Mouse (Mus musculus) heart, embryonic 13.5 days (tissue): ENCODE results near the gene Vmn1r220. TPM values are rescaled to one million over a fixed set of nuclear protein-coding genes. Genes with fewer than 3 reads are reported as not detected.

Experiments used
- polyA plus RNA-seq: library from polyadenylated mRNA; unstranded; fragments of >200 nt; fragmentation: Nextera tagmentation; extraction: Ambion mirVana; gene quantifications from 2 replicates; pipeline ENCODE4 v1.2.1, GENCODE M21; 2015

Vmn1r220 gene
- polyA plus RNA-seq, 1 experiment from 2014 or later: not detected

Other genes with a start within 250 kb of the Vmn1r220 start
- not detected in 2 replicates for gene Vmn1r213, start 180.3 kb downstream of the Vmn1r220 start, polyA plus RNA-seq
- not detected in 2 replicates for gene Vmn1r214, start 157.6 kb downstream of the Vmn1r220 start, polyA plus RNA-seq
- not detected in 2 replicates for gene Vmn1r215, start 120.0 kb downstream of the Vmn1r220 start, polyA plus RNA-seq
- not detected in 2 replicates for gene Vmn1r217, start 69.7 kb downstream of the Vmn1r220 start, polyA plus RNA-seq
- not detected in 2 replicates for gene Vmn1r218, start 54.8 kb downstream of the Vmn1r220 start, polyA plus RNA-seq
- gene Vmn1r219, start 28.7 kb downstream of the Vmn1r220 start, polyA plus RNA-seq: not detected in 2 replicates
- gene Vmn1r221, start 26.2 kb upstream of the Vmn1r220 start, polyA plus RNA-seq: not detected in 2 replicates
- not detected in 2 replicates for gene Vmn1r222, start 48.0 kb upstream of the Vmn1r220 start, polyA plus RNA-seq
- gene Vmn1r223, start 59.2 kb upstream of the Vmn1r220 start, polyA plus RNA-seq: not detected in 2 replicates
- gene Zfp322a, start 181.2 kb upstream of the Vmn1r220 start, polyA plus RNA-seq: 36.7 and 40.7 TPM in 2 replicates
- gene Abt1, start 235.9 kb upstream of the Vmn1r220 start, polyA plus RNA-seq: 8.5 and 8.7 TPM in 2 replicates